Mouse (Mus musculus) forelimb bud, embryonic 11.5 days (tissue): ENCODE data around the gene Ccnq.
"Not testable (repeated sequence)": the region's sequence is repeated elsewhere in the genome, so short reads cannot be mapped to it uniquely, and the experiment has no call there.

Source experiments
- DNase-seq: peaks from one replicate; pipeline ENCODE4 v3.0.0-alpha.2; 2012; ENCODE audit warnings: low read depth, low spot score

Ccnq gene

GRCm38 (mm10) chr11:78762201-78762600 lies 10.7 kb upstream of the Ccnq start:
- no peak for DNase-seq

- no peak for DNase-seq
Observed at GRCm38 (mm10) chr11:78761086-78761485, 9.6 kb upstream of the Ccnq start.

GRCm38 (mm10) chr11:78755299-78755698 lies 3.8 kb upstream of the Ccnq start:
- no peak for DNase-seq

GRCm38 (mm10) chr11:78754177-78754576 lies 2.6 kb upstream of the Ccnq start:
- DNase-seq, result not testable (repeated sequence)

GRCm38 (mm10) chr11:78753183-78753582 lies 1.7 kb upstream of the Ccnq start:
- DNase-seq, result no peak

GRCm38 (mm10) chr11:78751843-78752203 lies 294 bp upstream of the Ccnq start:
- no peak for DNase-seq

- no peak for DNase-seq
Observed at GRCm38 (mm10) chr11:78746264-78746663, 5.3 kb downstream of the Ccnq start.

- no peak for DNase-seq
Observed at GRCm38 (mm10) chr11:78745475-78745874, 6.1 kb downstream of the Ccnq start.

GRCm38 (mm10) chr11:78742461-78742860 lies 9.1 kb downstream of the Ccnq start:
- no peak for DNase-seq

- no peak for DNase-seq
Observed at GRCm38 (mm10) chr11:78741958-78742357, 9.6 kb downstream of the Ccnq start.

- DNase-seq, result no peak
Observed at GRCm38 (mm10) chr11:78739361-78739760, 12.2 kb downstream of the Ccnq start.

- DNase-seq, result no peak
Observed at GRCm38 (mm10) chr11:78736877-78737408, 14.6 kb downstream of the Ccnq start.

GRCm38 (mm10) chr11:78735168-78735567 lies 16.4 kb downstream of the Ccnq start:
- no peak for DNase-seq

- no peak for DNase-seq
Observed at GRCm38 (mm10) chr11:78732619-78733018, 18.9 kb downstream of the Ccnq start.

- DNase-seq, result peak; percentile 40
Observed at GRCm38 (mm10) chr11:78730902-78731301, 20.6 kb downstream of the Ccnq start.

- DNase-seq, result no peak
Observed at GRCm38 (mm10) chr11:78728041-78728440, 23.5 kb downstream of the Ccnq start.

- DNase-seq, result no peak
Observed at GRCm38 (mm10) chr11:78726366-78726765, 25.2 kb downstream of the Ccnq start.

GRCm38 (mm10) chr11:78724792-78725191 lies 26.7 kb downstream of the Ccnq start:
- no peak for DNase-seq

- no peak for DNase-seq
Observed at GRCm38 (mm10) chr11:78721419-78721818, 30.1 kb downstream of the Ccnq start.

GRCm38 (mm10) chr11:78717655-78718054 lies 33.9 kb downstream of the Ccnq start:
- DNase-seq, result no peak

- DNase-seq, result no peak
Observed at GRCm38 (mm10) chr11:78708642-78709041, 42.9 kb downstream of the Ccnq start.

GRCm38 (mm10) chr11:78706026-78706425 lies 45.5 kb downstream of the Ccnq start:
- DNase-seq, result no peak

GRCm38 (mm10) chr11:78703085-78703484 lies 48.4 kb downstream of the Ccnq start:
- no peak for DNase-seq

- no peak for DNase-seq
Observed at GRCm38 (mm10) chr11:78702319-78702718, 49.2 kb downstream of the Ccnq start.
